Mouse (Mus musculus) liver, embryonic 15.5 days (tissue): ENCODE measurements around the gene Cc2d1b. TPM values are rescaled to one million over a fixed set of nuclear protein-coding genes. Genes with fewer than 3 reads are reported as not detected.

Source experiments
- ATAC-seq: fragments of 200-750 bp; cut with Nextera tagmentation; 2 replicates; pipeline ENCODE4 v1.8.0; 2017; ENCODE audit warnings: moderate number of reproducible peaks, mild to moderate bottlenecking, moderate library complexity; ENCODE audit not compliant: insufficient read depth
- H3K27ac ChIP-seq: fragments of 300-500 bp; sonication (generic); replicated peaks from 2 replicates; pipeline ENCODE4 v1.5.1; 2015; ENCODE audit warnings: mild to moderate bottlenecking, inconsistent platforms
- H3K27me3 ChIP-seq: fragments of 300-500 bp; sonication (generic); 2 replicates; pipeline ENCODE4 v1.6.1; 2015; ENCODE audit warnings: mild to moderate bottlenecking, inconsistent platforms
- H3K36me3 ChIP-seq: fragments of 300-500 bp; sonication (generic); replicated peaks from 2 replicates; pipeline ENCODE4 v1.6.1; 2015; ENCODE audit warnings: moderate library complexity, mild to moderate bottlenecking, inconsistent platforms
- H3K4me1 ChIP-seq: fragments of 300-500 bp; sonication (generic); replicated peaks from 2 replicates; pipeline ENCODE4 v1.6.1; 2015; ENCODE audit warnings: inconsistent platforms
- H3K4me2 ChIP-seq: fragments of 300-500 bp; sonication (generic); 2 replicates; pipeline ENCODE4 v1.6.1; 2015; ENCODE audit warnings: moderate library complexity, mild to moderate bottlenecking, inconsistent platforms
- H3K4me3 ChIP-seq: fragments of 300-500 bp; sonication (generic); replicated peaks from 2 replicates; pipeline ENCODE4 v1.5.1; 2015; ENCODE audit warnings: mild to moderate bottlenecking, inconsistent platforms
- H3K9ac ChIP-seq: fragments of 300-500 bp; sonication (generic); 2 replicates; pipeline ENCODE4 v1.6.1; 2015; ENCODE audit warnings: moderate library complexity, mild to moderate bottlenecking, inconsistent platforms
- H3K9me3 ChIP-seq: fragments of 300-500 bp; sonication (generic); replicated peaks from 2 replicates; pipeline ENCODE4 v1.6.1; 2016; ENCODE audit warnings: inconsistent platforms
- WGBS: fragments of 180-500 bp; shearing (Covaris S2); methylation state at CpG from one replicate; pipeline ENCODE4 v1.1.7; 2015; ENCODE audit warnings: mixed read lengths; ENCODE audit not compliant: insufficient replicate concordance; 5-methylcytosine and 5-hydroxymethylcytosine counted together
- polyA plus RNA-seq: library from polyadenylated mRNA; unstranded; fragments of >200 nt; fragmentation: Nextera tagmentation; extraction: Ambion mirVana; gene quantifications from 2 replicates; pipeline ENCODE4 v1.2.1, GENCODE M21; 2015

Gene Cc2d1b
- polyA plus RNA-seq, 1 experiment from 2014 or later: 9.0 TPM

GRCm38 (mm10) chr4:108638752-108639151, 19.0 kb downstream of the Cc2d1b start:
- Histone ChIP-seq H3K27ac (no peak overlapping the region), H3K4me2 (no peak overlapping the region), H3K36me3 (peaks cover 7% of the 10 kb centered on the region), H3K27me3 (no peaks in the 10 kb centered on the region), H3K4me3 (no peak overlapping the region), H3K9ac (no peak overlapping the region), H3K4me1 (peaks cover 22% of the 10 kb centered on the region), H3K9me3 (no peaks in the 10 kb centered on the region)
- WGBS: 26% methylated on average over 5 of the region's 5 CpGs
- peak; percentile 51; the same call in 1 of the 2 replicates for ATAC-seq

GRCm38 (mm10) chr4:108664407-108664806, 44.7 kb downstream of the Cc2d1b start:
- ATAC-seq: 0 out of 2 replicates have a peak, but pooled peaks have one; percentile 40
- Histone ChIP-seq H3K4me1 (no peaks in the 10 kb centered on the region), H3K27ac (no peak overlapping the region), H3K36me3 (no peaks in the 10 kb centered on the region), H3K27me3 (no peaks in the 10 kb centered on the region), H3K4me2 (no peak overlapping the region), H3K9ac (no peak overlapping the region), H3K9me3 (no peaks in the 10 kb centered on the region), H3K4me3 (no peak overlapping the region)
- WGBS: 31% methylated on average over 2 of the region's 2 CpGs

Other genes with a start within 250 kb of the Cc2d1b start
- gene Shisal2a, start 236.6 kb upstream of the Cc2d1b start, polyA plus RNA-seq: 0.26 and 0.35 TPM in 2 replicates
- gene Gpx7, start 213.0 kb upstream of the Cc2d1b start, polyA plus RNA-seq: 9.7 and 10.1 TPM in 2 replicates
- gene Tut4, start 160.5 kb upstream of the Cc2d1b start, polyA plus RNA-seq: 16.4 and 17.6 TPM in 2 replicates
- gene Prpf38a, start 40.6 kb upstream of the Cc2d1b start, polyA plus RNA-seq: 36.2 and 39.4 TPM in 2 replicates
- gene Orc1, start 40.5 kb upstream of the Cc2d1b start, polyA plus RNA-seq: 18.0 and 20.1 TPM in 2 replicates
- gene 3110021N24Rik, start 99.7 kb downstream of the Cc2d1b start, polyA plus RNA-seq: 0.15 TPM in 1 of 2 replicates, not detected in the other
- gene Zfyve9, start 160.9 kb downstream of the Cc2d1b start, polyA plus RNA-seq: 0.45 and 0.56 TPM in 2 replicates
- gene Btf3l4, start 213.7 kb downstream of the Cc2d1b start, polyA plus RNA-seq: 35.2 and 39.4 TPM in 2 replicates
- gene Txndc12, start 214.7 kb downstream of the Cc2d1b start, polyA plus RNA-seq: 22.4 and 27.0 TPM in 2 replicates
- gene Kti12, start 227.8 kb downstream of the Cc2d1b start, polyA plus RNA-seq: 36.6 and 41.1 TPM in 2 replicates
- 0.24 and 0.29 TPM in 2 replicates for gene A730015C16Rik, start 228.7 kb downstream of the Cc2d1b start, polyA plus RNA-seq